Mouse (Mus musculus) liver, embryonic 14.5 days (tissue): Measurements from ENCODE around the gene Chn2. TPM values are rescaled to one million over a fixed set of nuclear protein-coding genes. Genes with fewer than 3 reads are reported as not detected.

Experiments
- ATAC-seq: fragments of 200-750 bp; cut with Nextera tagmentation; 2 replicates; pipeline ENCODE4 v1.8.0; 2017; ENCODE audit warnings: moderate number of reproducible peaks, mild to moderate bottlenecking, moderate library complexity; ENCODE audit not compliant: insufficient read depth
- DNase-seq, 3 experiments: peaks; one replicate each; pipeline ENCODE4 v3.0.0-alpha.2; 2012 to 2013; ENCODE audit warnings: low read depth in 3 of 3, low spot score in 3 of 3
- H3K27ac ChIP-seq: fragments of 300-500 bp; sonication (generic); 2 replicates; pipeline ENCODE4 v1.5.1; 2014; ENCODE audit warnings: moderate library complexity, mild to moderate bottlenecking, control low read depth, inconsistent platforms
- H3K27me3 ChIP-seq: fragments of 300-500 bp; sonication (generic); 2 replicates; pipeline ENCODE4 v1.6.1; 2014; ENCODE audit warnings: mild to moderate bottlenecking, low read length, moderate library complexity; ENCODE audit not compliant: control insufficient read depth, insufficient read depth
- H3K36me3 ChIP-seq: fragments of 300-500 bp; sonication (generic); replicated peaks from 2 replicates; pipeline ENCODE4 v1.6.1; 2014; ENCODE audit warnings: low read depth; ENCODE audit not compliant: control insufficient read depth, insufficient read depth
- H3K4me1 ChIP-seq, 2 experiments: fragments of 200-500 bp in 1 of 2; fragments of 300-500 bp in 1 of 2; sonication (generic) in 1 of 2; replicated peaks; 2 replicates each; pipeline ENCODE4 v1.6.1; 2012 to 2014; ENCODE audit warnings: antibody characterized with exemption in 1 of 2, inconsistent platforms in 1 of 2, low read length in 1 of 2; ENCODE audit not compliant: control insufficient read depth in 2 of 2, insufficient read depth in 2 of 2
- H3K4me2 ChIP-seq: fragments of 300-500 bp; sonication (generic); 2 replicates; pipeline ENCODE4 v1.6.1; 2014; ENCODE audit warnings: low read depth, mild to moderate bottlenecking, control low read depth, moderate library complexity
- H3K4me3 ChIP-seq, 2 experiments: fragments of 200-500 bp in 1 of 2; fragments of 300-500 bp in 1 of 2; sonication (generic) in 1 of 2; 2 replicates each; pipeline ENCODE4 v1.5.1; 2012 to 2014; ENCODE audit warnings: low read depth in 2 of 2, low read length in 2 of 2, mild to moderate bottlenecking in 2 of 2, control low read depth in 1 of 2, inconsistent platforms in 1 of 2, moderate library complexity in 1 of 2; ENCODE audit not compliant: insufficient read depth in 1 of 2
- H3K9ac ChIP-seq: fragments of 300-500 bp; sonication (generic); replicated peaks from 2 replicates; pipeline ENCODE4 v1.6.1; 2014; ENCODE audit warnings: mild to moderate bottlenecking, control low read depth, moderate library complexity
- H3K9me3 ChIP-seq: fragments of 300-500 bp; sonication (generic); 2 replicates; pipeline ENCODE4 v1.6.1; 2016; ENCODE audit warnings: low read length, mixed read lengths; ENCODE audit not compliant: control insufficient read depth
- CTCF ChIP-seq: IDR thresholded peaks from 2 replicates; pipeline ENCODE4 v1.5.1; 2016; ENCODE audit warnings: antibody characterized with exemption, low read depth, control low read depth
- EP300 ChIP-seq: IDR thresholded peaks from 2 replicates; pipeline ENCODE4 v1.6.1; 2016; ENCODE audit warnings: antibody characterized with exemption, low read depth
- WGBS: fragments of 180-500 bp; shearing (Covaris S2); extraction: QIAGEN DNeasy Blood & Tissue Kit; methylation state at CpG from one replicate; pipeline ENCODE4 v1.1.7; 2014; ENCODE audit not compliant: insufficient replicate concordance; 5-methylcytosine and 5-hydroxymethylcytosine counted together
- polyA plus RNA-seq, 2 experiments: library from polyadenylated mRNA; depleted of rRNA in 1 of 2; stranded (reverse) in 1 of 2; unstranded in 1 of 2; fragments of >200 nt; fragmentation: Nextera tagmentation in 1 of 2; extraction: Ambion mirVana in 1 of 2; gene quantifications; 2 replicates each; pipeline versions ENCODE4 v1.2.1 to v1.2.3; 2012 to 2014

Chn2 gene
- polyA plus RNA-seq, 2 experiments = 1.7 to 4.3 TPM

- Histone ChIP-seq H3K36me3 (no peaks in the 10 kb centered on the region), H3K9me3 (no peaks in the 10 kb centered on the region), H3K27me3 (no peaks in the 10 kb centered on the region), H3K4me2 (no peak overlapping the region), H3K9ac (no peak overlapping the region), H3K4me1 (peaks cover 0 to 8% of the 10 kb centered on the region in 2 experiments; a peak in 2 of 4 replicates), H3K4me3 (no peak overlapping the region), H3K27ac (no peak overlapping the region)
- DNase-seq (no peak), ATAC-seq (no peak)
- 26% methylated on average over 3 of the region's 3 CpGs for WGBS
- TF ChIP-seq EP300 = no peak
- no peak for TF ChIP-seq CTCF
Measured at GRCm38 (mm10) chr6:54124519-54124918, 85.2 kb downstream of the Chn2 start.

- H3K9ac ChIP-seq = no peak overlapping the region
- no peak overlapping the region for H3K4me3 ChIP-seq
- peaks cover 0 to 3% of the 10 kb centered on the region in 2 experiments; a peak in 1 of 4 replicates for H3K4me1 ChIP-seq
- no peak overlapping the region for H3K27ac ChIP-seq
- ATAC-seq (no peak), DNase-seq (no peak)
- TF ChIP-seq EP300 (no peak), CTCF (no peak)
- no peaks in the 10 kb centered on the region for H3K9me3 ChIP-seq
- H3K4me2 ChIP-seq = no peak overlapping the region
- no peaks in the 10 kb centered on the region for H3K36me3 ChIP-seq
- H3K27me3 ChIP-seq = no peaks in the 10 kb centered on the region
- WGBS = 38% methylated on average over 5 of the region's 5 CpGs
Measured at GRCm38 (mm10) chr6:54125536-54125935, 86.2 kb downstream of the Chn2 start.

- Histone ChIP-seq H3K27ac (no peak overlapping the region), H3K9ac (no peak overlapping the region), H3K4me3 (no peak overlapping the region), H3K9me3 (no peaks in the 10 kb centered on the region), H3K36me3 (no peaks in the 10 kb centered on the region), H3K4me1 (peaks cover 0 to 3% of the 10 kb centered on the region in 2 experiments; a peak in 1 of 4 replicates), H3K27me3 (no peaks in the 10 kb centered on the region), H3K4me2 (no peak overlapping the region)
- ATAC-seq (no peak), DNase-seq (no peak)
- WGBS = 54% methylated on average over 9 of the region's 9 CpGs
- TF ChIP-seq CTCF (no peak), EP300 (no peak)
Measured at GRCm38 (mm10) chr6:54126225-54126992, 87.1 kb downstream of the Chn2 start.

GRCm38 (mm10) chr6:54126993-54127697 lies 87.8 kb downstream of the Chn2 start:
- no peak for TF ChIP-seq EP300
- no peak for TF ChIP-seq CTCF
- Histone ChIP-seq H3K27me3 (no peaks in the 10 kb centered on the region), H3K4me1 (peaks cover 0 to 3% of the 10 kb centered on the region in 2 experiments; a peak in 1 of 4 replicates), H3K9ac (no peak overlapping the region), H3K4me2 (no peak overlapping the region), H3K27ac (no peak overlapping the region), H3K9me3 (no peaks in the 10 kb centered on the region), H3K36me3 (no peaks in the 10 kb centered on the region), H3K4me3 (no peak overlapping the region)
- DNase-seq = no peak
- 59% methylated on average over 11 of the region's 11 CpGs for WGBS
- no peak for ATAC-seq

GRCm38 (mm10) chr6:54128702-54129101 lies 89.3 kb downstream of the Chn2 start:
- Histone ChIP-seq H3K4me2 (no peak overlapping the region), H3K36me3 (no peaks in the 10 kb centered on the region), H3K27ac (no peak overlapping the region), H3K9ac (no peak overlapping the region), H3K4me3 (no peak overlapping the region), H3K9me3 (no peaks in the 10 kb centered on the region), H3K27me3 (no peaks in the 10 kb centered on the region), H3K4me1 (peaks cover 0 to 3% of the 10 kb centered on the region in 2 experiments; a peak in 1 of 4 replicates)
- DNase-seq (no peak), ATAC-seq (no peak)
- WGBS = 47% methylated on average over 1 of the region's 1 CpGs
- no peak for TF ChIP-seq EP300
- TF ChIP-seq CTCF = no peak
